Mouse (Mus musculus): ENCODE measurements around the gene Lrrc4.

Gene Lrrc4

GRCm38 (mm10) chr6:28766622-28767021, 64.9 kb downstream of the Lrrc4 start:
- DNase-seq, result no peak

- no peak for DNase-seq
Observed at GRCm38 (mm10) chr6:28762132-28762775, 69.3 kb downstream of the Lrrc4 start.

- DNase-seq, result no peak
Observed at GRCm38 (mm10) chr6:28761728-28762127, 69.8 kb downstream of the Lrrc4 start.

GRCm38 (mm10) chr6:28758293-28758692, 73.3 kb downstream of the Lrrc4 start:
- DNase-seq, result no peak

GRCm38 (mm10) chr6:28756306-28757018, 75.1 kb downstream of the Lrrc4 start:
- peak; percentile 37 to 44 for DNase-seq

GRCm38 (mm10) chr6:28754127-28754898, 77.2 kb downstream of the Lrrc4 start:
- no peak for DNase-seq

- no peak for DNase-seq
Observed at GRCm38 (mm10) chr6:28753681-28754080, 77.9 kb downstream of the Lrrc4 start.

- DNase-seq, result no peak
Observed at GRCm38 (mm10) chr6:28753217-28753616, 78.3 kb downstream of the Lrrc4 start.

GRCm38 (mm10) chr6:28751186-28751585, 80.4 kb downstream of the Lrrc4 start:
- DNase-seq, result no peak

- DNase-seq, result peak; percentile 22 to 27
Observed at GRCm38 (mm10) chr6:28749224-28749623, 82.3 kb downstream of the Lrrc4 start.

GRCm38 (mm10) chr6:28747931-28748670, 83.4 kb downstream of the Lrrc4 start:
- DNase-seq, result peak; percentile 79 to 85

- DNase-seq, result no peak
Observed at GRCm38 (mm10) chr6:28747025-28747424, 84.5 kb downstream of the Lrrc4 start.

GRCm38 (mm10) chr6:28745864-28746263, 85.7 kb downstream of the Lrrc4 start:
- no peak for DNase-seq

- no peak for DNase-seq
Observed at GRCm38 (mm10) chr6:28743586-28743985, 88.0 kb downstream of the Lrrc4 start.

GRCm38 (mm10) chr6:28737601-28738000, 93.9 kb downstream of the Lrrc4 start:
- DNase-seq, result no peak

GRCm38 (mm10) chr6:28736665-28737064, 94.9 kb downstream of the Lrrc4 start:
- DNase-seq, result no peak

- DNase-seq, result no peak
Observed at GRCm38 (mm10) chr6:28735116-28735515, 96.4 kb downstream of the Lrrc4 start.

GRCm38 (mm10) chr6:28733884-28734647, 97.5 kb downstream of the Lrrc4 start:
- no peak for DNase-seq

GRCm38 (mm10) chr6:28731246-28731645, 100.3 kb downstream of the Lrrc4 start:
- no peak for DNase-seq

GRCm38 (mm10) chr6:28729649-28730048, 101.9 kb downstream of the Lrrc4 start:
- no peak for DNase-seq

- no peak for DNase-seq
Observed at GRCm38 (mm10) chr6:28729236-28729635, 102.3 kb downstream of the Lrrc4 start.

GRCm38 (mm10) chr6:28724776-28725175, 106.8 kb downstream of the Lrrc4 start:
- no peak for DNase-seq
